Mouse (Mus musculus) MEL (cell line): ENCODE data around the gene Pef1.

Source experiments
- CHD1 ChIP-seq: IDR thresholded peaks from 2 replicates; pipeline ENCODE4 v1.6.1; 2012; ENCODE audit warnings: low read depth, mild to moderate bottlenecking, inconsistent platforms, low read length, improper control_type of control experiment
- CHD2 ChIP-seq: IDR thresholded peaks from 2 replicates; pipeline ENCODE4 v1.6.1; 2011; ENCODE audit warnings: low read length, improper control_type of control experiment
- CTCF ChIP-seq, 3 experiments: IDR thresholded peaks in 2 of 3; conservative IDR thresholded peaks in 1 of 3; 2 replicates each; pipeline ENCODE4 v1.5.1; 2011 to 2012; ENCODE audit warnings: low read length in 3 of 3, low read depth in 2 of 3, mild to moderate bottlenecking in 2 of 3, improper control_type of control experiment in 1 of 3, inconsistent platforms in 1 of 3, mixed read lengths in 1 of 3, moderate library complexity in 1 of 3; ENCODE audit not compliant: control insufficient read depth in 1 of 3, insufficient read depth in 1 of 3, poor library complexity in 1 of 3, severe bottlenecking in 1 of 3
- EP300 ChIP-seq, 2 experiments: IDR thresholded peaks; 2 replicates each; pipeline ENCODE4 v1.6.1; 2011; ENCODE audit warnings: improper control_type of control experiment in 2 of 2, low read length in 2 of 2, low read depth in 1 of 2, mild to moderate bottlenecking in 1 of 2
- GABPA ChIP-seq: IDR thresholded peaks from 2 replicates; pipeline ENCODE4 v1.6.1; 2012; ENCODE audit warnings: low read depth, mild to moderate bottlenecking, inconsistent platforms, low read length, improper control_type of control experiment, moderate library complexity
- MAX ChIP-seq: IDR thresholded peaks from 2 replicates; pipeline ENCODE4 v1.6.1; 2011; ENCODE audit warnings: low read length, improper control_type of control experiment
- NELFE ChIP-seq: IDR thresholded peaks from 2 replicates; pipeline ENCODE4 v1.6.1; 2011; ENCODE audit warnings: low read depth, low read length, improper control_type of control experiment
- POLR2A ChIP-seq, 2 experiments: IDR thresholded peaks; 2 replicates each; pipeline ENCODE4 v1.6.1; 2011 to 2012; ENCODE audit warnings: low read length in 2 of 2, mild to moderate bottlenecking in 2 of 2, control low read depth in 1 of 2, improper control_type of control experiment in 1 of 2, low read depth in 1 of 2, moderate library complexity in 1 of 2; ENCODE audit not compliant: control insufficient read depth in 1 of 2, insufficient read depth in 1 of 2, poor library complexity in 1 of 2
- POLR2AphosphoS2 ChIP-seq: IDR thresholded peaks from 2 replicates; pipeline ENCODE4 v1.6.1; 2011; ENCODE audit warnings: low read length, improper control_type of control experiment
- TAL1 ChIP-seq: IDR thresholded peaks from 2 replicates; pipeline ENCODE4 v1.6.1; 2012; ENCODE audit warnings: mild to moderate bottlenecking, inconsistent platforms, low read length, moderate library complexity, mixed read lengths
- USF1 ChIP-seq: IDR thresholded peaks from 2 replicates; pipeline ENCODE4 v1.6.1; 2014; ENCODE audit warnings: low read depth, mild to moderate bottlenecking, inconsistent platforms, low read length, improper control_type of control experiment, moderate library complexity
- USF2 ChIP-seq, 2 experiments: IDR thresholded peaks; 2 replicates each; pipeline ENCODE4 v1.6.1; 2011 to 2012; ENCODE audit warnings: improper control_type of control experiment in 2 of 2, low read length in 2 of 2, borderline replicate concordance in 1 of 2, inconsistent platforms in 1 of 2, low read depth in 1 of 2, mild to moderate bottlenecking in 1 of 2; ENCODE audit not compliant: insufficient read depth in 1 of 2

DNA sequence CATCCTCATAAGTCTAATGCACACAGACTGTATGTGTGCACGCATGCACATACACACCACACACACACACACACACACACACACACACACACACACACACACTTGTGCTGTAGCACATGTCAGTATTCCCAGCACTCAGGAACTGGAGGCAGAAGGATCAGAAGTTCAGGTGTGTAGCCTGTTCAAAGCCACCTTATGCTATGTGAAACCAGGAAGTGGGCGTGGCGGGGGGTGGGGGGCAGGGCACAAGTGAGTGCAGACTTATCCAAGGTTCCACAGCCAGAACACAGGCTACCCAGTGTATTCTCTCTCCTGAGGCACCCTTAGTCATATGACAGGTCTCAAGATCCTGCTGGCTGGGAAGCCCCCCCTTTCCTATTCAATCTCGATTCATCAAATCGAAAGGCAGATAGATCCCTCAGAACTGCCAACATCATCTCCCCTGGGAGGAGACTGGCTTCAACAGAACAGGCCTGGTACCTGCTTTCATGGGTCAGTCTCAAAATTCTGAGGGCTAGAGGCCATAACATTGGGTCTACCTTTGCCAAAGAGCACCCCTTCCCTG lies 73.9 kb downstream of the Pef1 start:
- no peak for TF ChIP-seq USF1
- no peak for TF ChIP-seq CHD1
- no peak for TF ChIP-seq EP300 (IDR thresholded peaks at IDR 0.05; ENCODE audit: low read depth in 1 of 2, low read length in 2 of 2)
- no peak for TF ChIP-seq POLR2AphosphoS2
- TF ChIP-seq MAX: no peak
- no peak for TF ChIP-seq CTCF (IDR thresholded peaks at IDR 0.05 in 2 of 3, conservative IDR thresholded peaks at IDR 0.05 in 1 of 3; ENCODE audit: control insufficient read depth in 1 of 3, insufficient read depth in 1 of 3, low read depth in 2 of 3, low read length in 3 of 3, poor library complexity in 1 of 3, severe bottlenecking in 1 of 3)
- no peak for TF ChIP-seq GABPA
- TF ChIP-seq POLR2A (IDR thresholded peaks at IDR 0.05; ENCODE audit: control insufficient read depth in 1 of 2, insufficient read depth in 1 of 2, low read depth in 1 of 2, low read length in 2 of 2, poor library complexity in 1 of 2): no peak
- TF ChIP-seq NELFE: no peak
- no peak for TF ChIP-seq USF2 (IDR thresholded peaks at IDR 0.05; ENCODE audit: borderline replicate concordance in 1 of 2, insufficient read depth in 1 of 2, low read depth in 1 of 2, low read length in 2 of 2)
- TF ChIP-seq TAL1: no peak
- no peak for TF ChIP-seq CHD2
